Mouse (Mus musculus) monocyte, adult 59 days (primary cell): ENCODE data around the gene Scd4. TPM values are rescaled to one million over a fixed set of nuclear protein-coding genes. Genes with fewer than 3 reads are reported as not detected.

ENCODE experiments used
- total RNA-seq, 2 experiments: library from RNA; stranded (reverse); gene quantifications; one replicate each; pipeline ENCODE4 v1.2.4; 2023

Gene Scd4
- under 1 TPM; 0.24 to 0.34 TPM for total RNA-seq

DNA sequence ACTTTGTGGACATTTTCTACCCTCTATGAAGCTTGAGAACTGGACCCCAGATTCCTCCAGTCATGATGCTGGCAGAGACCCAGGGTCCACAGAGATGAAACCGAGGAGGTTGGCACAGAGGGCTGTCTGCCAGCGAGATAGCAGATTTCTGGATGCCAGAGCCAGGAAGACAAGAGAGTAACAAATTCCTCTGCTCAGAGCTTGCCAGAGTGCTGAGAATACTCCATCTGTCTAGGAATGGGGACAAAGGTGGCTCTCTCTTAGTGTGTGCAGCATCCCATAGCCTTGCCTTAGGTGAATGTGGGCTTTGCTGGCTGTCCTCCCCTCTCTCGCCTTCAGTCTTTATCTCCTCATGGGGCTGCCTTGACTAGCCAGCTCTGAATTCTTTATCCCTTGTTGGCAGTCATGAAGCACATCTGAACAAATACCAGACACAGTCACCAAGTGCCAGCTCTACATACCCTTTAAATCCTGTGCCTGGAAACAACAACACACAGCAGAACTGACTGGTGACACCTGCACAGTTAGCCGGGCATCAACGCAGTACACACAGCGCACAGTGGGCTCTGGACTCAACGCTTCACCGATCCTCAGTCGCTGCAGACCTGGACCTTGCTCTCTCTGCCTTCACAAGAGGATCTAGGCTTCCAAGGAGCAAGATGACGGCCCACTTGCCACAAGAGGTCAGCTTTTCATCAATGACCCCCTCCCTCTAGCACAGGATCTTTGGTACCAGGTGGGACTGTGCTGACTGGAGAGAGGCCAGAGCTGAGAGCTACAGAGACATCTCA, at the start of gene Scd4:
TSS of gene Scd4 (plus strand) at position 260 of the 791 bp plus-strand sequence.

DNA sequence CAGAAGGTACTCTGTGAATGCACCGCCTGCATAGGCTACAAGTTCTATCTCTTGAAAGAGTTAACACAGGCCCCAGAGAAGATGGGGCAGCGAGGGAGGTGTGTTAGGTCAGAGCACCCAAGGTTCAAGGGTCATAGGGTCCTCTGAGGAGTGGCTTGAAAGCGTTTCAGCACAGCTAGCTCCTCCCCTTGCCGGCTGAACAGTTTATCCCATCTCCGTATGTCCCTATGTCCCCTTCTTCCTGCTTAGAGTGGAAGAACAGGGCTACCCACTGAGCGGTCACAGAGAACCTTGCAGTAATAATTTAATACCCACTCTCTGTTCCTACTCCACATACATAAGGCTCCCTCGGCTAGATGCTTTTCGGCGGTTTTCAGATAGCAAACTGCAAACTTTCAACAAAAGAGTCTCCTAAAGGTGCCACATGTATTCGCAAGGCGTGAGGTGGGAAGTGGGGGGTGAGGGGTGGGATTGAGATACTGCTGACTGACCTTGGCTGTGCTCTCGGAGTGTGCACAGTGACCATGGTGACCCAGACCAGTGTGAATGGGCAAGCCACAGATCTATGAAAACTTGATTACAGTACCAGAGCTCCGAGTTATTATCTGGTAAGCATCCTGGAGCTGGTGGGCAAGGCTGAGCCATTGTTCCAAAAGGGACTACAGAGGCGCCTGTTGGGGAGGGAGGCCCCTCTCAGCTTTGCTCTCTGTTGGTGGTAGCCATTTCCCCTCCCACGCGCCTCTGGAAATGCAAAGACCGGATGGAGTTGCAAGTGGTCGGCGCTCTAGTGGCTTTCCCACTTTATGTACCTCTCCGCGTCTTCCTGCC, 39.7 kb upstream of the Scd4 start, which contains the start of gene Scd2:
TSS of gene Scd2 (plus strand) at position 734 of the 828 bp plus-strand sequence.

Other genes starting within 250 kb of the Scd4 start
- gene Chuk, start 225.6 kb upstream of the Scd4 start, total RNA-seq: 10 to 100 TPM; 63.6 to 64.4 TPM
- 10 to 100 TPM; 14.8 to 20.9 TPM for gene Cwf19l1, start 197.2 kb upstream of the Scd4 start, total RNA-seq
- 10 to 100 TPM; 80.2 to 81.4 TPM for gene Bloc1s2, start 186.6 kb upstream of the Scd4 start, total RNA-seq
- gene Pkd2l1, start 140.7 kb upstream of the Scd4 start, total RNA-seq: not detected
- not detected for gene Scd3, start 129.8 kb upstream of the Scd4 start, total RNA-seq
- 10 to 100 TPM; 23.9 to 31.8 TPM for gene Scd2, start 39.4 kb upstream of the Scd4 start, total RNA-seq
- 1 to 10 TPM; 7.1 to 9.0 TPM for gene Scd1, start 74.8 kb downstream of the Scd4 start, total RNA-seq
- gene Wnt8b, start 160.4 kb downstream of the Scd4 start, total RNA-seq: not detected
- 1 to 10 TPM; 1.7 to 3.0 TPM for gene Sec31b, start 212.8 kb downstream of the Scd4 start, total RNA-seq
- not detected for gene Gm20538, start 219.7 kb downstream of the Scd4 start, total RNA-seq
- gene Ndufb8, start 222.3 kb downstream of the Scd4 start, total RNA-seq: 100 to 1,000 TPM; 174 to 183 TPM
- gene Hif1an, start 229.8 kb downstream of the Scd4 start, total RNA-seq: 10 to 100 TPM; 22.3 to 25.9 TPM